Mouse (Mus musculus): ENCODE data around the gene Syt1. TPM values are rescaled to one million over a fixed set of nuclear protein-coding genes. Genes with fewer than 3 reads are reported as not detected.

Syt1 gene
- polyA plus RNA-seq, 1 experiment from 2014 or later: 109 TPM

DNA sequence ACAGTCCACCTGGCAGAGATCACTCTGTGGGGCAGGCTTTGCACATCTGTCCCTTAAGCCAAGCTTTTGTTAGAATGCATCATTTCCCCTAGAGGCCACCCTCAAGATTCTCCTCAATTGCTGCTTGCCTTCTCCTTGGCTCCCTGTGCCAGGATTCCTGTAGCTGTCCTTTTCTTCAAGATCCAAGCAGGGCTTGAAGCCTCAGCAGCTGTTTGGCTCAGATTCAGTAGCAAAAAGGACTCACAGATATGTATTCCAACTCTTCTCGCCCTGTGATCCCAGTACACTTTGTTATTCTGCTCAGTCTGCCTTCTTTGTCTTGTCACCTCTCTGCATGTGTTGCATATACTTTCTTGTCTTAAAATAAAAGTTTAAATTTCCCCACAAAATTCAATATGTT is 206.4 kb downstream of the Syt1 start:
- no peaks in the 10 kb centered on the region for H3K36me3 ChIP-seq (ENCODE audit: control insufficient read depth, insufficient read depth)
- peaks cover 3% of the 10 kb centered on the region; the same call in 1 of the 2 replicates for H3K4me1 ChIP-seq (replicated peaks; ENCODE audit: control insufficient read depth, insufficient read depth, low read length)
- H3K27me3 ChIP-seq (replicated peaks; ENCODE audit: control insufficient read depth, insufficient read depth, low read length): no peaks in the 10 kb centered on the region
- H3K9me3 ChIP-seq (ENCODE audit: control insufficient read depth, low read length): no peaks in the 10 kb centered on the region
- no peak for ATAC-seq
- no peak overlapping the region for H3K9ac ChIP-seq (replicated peaks; ENCODE audit: low read depth, low read length)
- H3K4me2 ChIP-seq (ENCODE audit: low read length): no peak overlapping the region
- H3K27ac ChIP-seq (ENCODE audit: low read length): no peak overlapping the region
- H3K4me3 ChIP-seq (replicated peaks; ENCODE audit: low read length): no peak overlapping the region
- 82% methylated on average over 1 of the region's 1 CpGs for WGBS

DNA sequence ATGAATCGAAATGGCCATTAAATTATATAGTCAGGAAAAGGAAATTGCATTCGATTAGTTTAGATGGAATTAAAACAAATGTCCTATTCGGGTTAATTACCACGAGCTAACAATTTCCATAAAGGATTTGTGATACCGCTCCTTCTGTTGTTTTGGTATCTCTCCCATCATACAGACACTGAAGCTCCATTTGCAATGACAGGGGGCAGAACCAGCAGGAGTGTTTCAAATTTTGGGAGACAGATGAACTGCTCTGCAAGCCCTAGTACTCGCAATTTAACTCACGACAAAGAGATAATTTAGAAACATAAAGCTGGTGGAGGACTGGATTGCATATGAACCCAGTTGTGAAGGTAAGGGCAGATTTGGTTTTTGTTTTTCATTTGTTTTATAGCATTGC is 210.0 kb downstream of the Syt1 start:
- no peak overlapping the region for H3K27ac ChIP-seq (ENCODE audit: low read length)
- WGBS: 69% methylated on average over 7 of the region's 7 CpGs
- H3K27me3 ChIP-seq (replicated peaks; ENCODE audit: control insufficient read depth, insufficient read depth, low read length): no peaks in the 10 kb centered on the region
- H3K4me2 ChIP-seq (ENCODE audit: low read length): no peak overlapping the region
- H3K4me1 ChIP-seq (replicated peaks; ENCODE audit: control insufficient read depth, insufficient read depth, low read length): peaks cover 3% of the 10 kb centered on the region; the same call in 1 of the 2 replicates
- peak; percentile 45; the same call in 1 of the 2 replicates for ATAC-seq
- no peak overlapping the region for H3K4me3 ChIP-seq (replicated peaks; ENCODE audit: low read length)
- no peaks in the 10 kb centered on the region for H3K9me3 ChIP-seq (ENCODE audit: control insufficient read depth, low read length)
- no peak overlapping the region for H3K9ac ChIP-seq (replicated peaks; ENCODE audit: low read depth, low read length)
- no peaks in the 10 kb centered on the region for H3K36me3 ChIP-seq (ENCODE audit: control insufficient read depth, insufficient read depth)

DNA sequence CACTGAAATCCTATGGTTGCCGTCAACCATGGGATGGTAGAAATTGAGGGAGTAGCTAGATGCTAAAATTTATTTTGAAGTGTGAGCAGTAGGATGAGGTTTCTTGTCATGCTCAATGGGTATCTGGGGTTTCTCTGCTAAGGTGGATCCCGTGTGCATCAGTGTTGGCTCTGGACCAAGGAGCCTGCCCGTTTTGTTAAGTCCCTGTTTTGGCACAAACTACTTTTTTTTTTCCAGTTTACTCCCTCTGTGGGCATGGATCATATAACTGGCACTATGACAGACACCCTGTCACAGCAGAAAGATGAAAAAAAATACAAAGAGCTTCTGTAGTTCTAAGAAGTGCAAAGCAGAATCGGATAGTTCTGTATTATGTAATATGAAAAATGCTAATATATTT is 212.0 kb downstream of the Syt1 start:
- ATAC-seq: peak; percentile 10; the same call in 1 of the 2 replicates

DNA sequence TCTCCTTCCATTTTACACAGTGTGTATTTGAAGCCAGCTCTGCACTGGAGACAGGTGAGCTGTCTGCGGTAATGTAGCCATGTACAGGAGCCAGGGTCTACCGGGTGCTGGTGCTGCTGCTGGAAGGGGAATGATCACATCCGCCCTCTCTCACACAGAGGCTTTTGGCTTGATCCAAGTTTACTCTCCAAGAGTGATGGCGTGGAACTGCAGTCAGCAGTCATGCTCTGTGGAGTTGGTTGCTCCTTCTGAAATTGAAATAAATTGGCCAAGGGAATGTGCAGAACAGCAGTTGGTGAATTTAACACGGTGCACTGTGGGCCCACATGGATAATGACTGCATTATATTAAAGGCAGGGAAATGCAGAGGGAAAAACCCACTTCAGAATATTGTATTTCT is 228.0 kb downstream of the Syt1 start:
- Histone ChIP-seq H3K27ac (ENCODE audit: low read length) (no peak overlapping the region), H3K27me3 (replicated peaks; ENCODE audit: control insufficient read depth, insufficient read depth, low read length) (no peaks in the 10 kb centered on the region), H3K4me2 (ENCODE audit: low read length) (no peak overlapping the region), H3K4me1 (replicated peaks; ENCODE audit: control insufficient read depth, insufficient read depth, low read length) (no peaks in the 10 kb centered on the region), H3K9ac (replicated peaks; ENCODE audit: low read depth, low read length) (no peak overlapping the region), H3K4me3 (replicated peaks; ENCODE audit: low read length) (no peak overlapping the region), H3K9me3 (ENCODE audit: control insufficient read depth, low read length) (no peaks in the 10 kb centered on the region), H3K36me3 (ENCODE audit: control insufficient read depth, insufficient read depth) (no peaks in the 10 kb centered on the region)
- WGBS: 77% methylated on average over 5 of the region's 5 CpGs
- peak; percentile 28; the same call in 1 of the 2 replicates for ATAC-seq

More for the DNA sequence above, 212.0 kb downstream of the Syt1 start:
- WGBS: 53% methylated on average over 4 of the region's 4 CpGs
- Histone ChIP-seq H3K4me2 (ENCODE audit: low read length) (no peak overlapping the region), H3K36me3 (ENCODE audit: control insufficient read depth, insufficient read depth) (no peaks in the 10 kb centered on the region), H3K27ac (ENCODE audit: low read length) (no peak overlapping the region), H3K4me1 (replicated peaks; ENCODE audit: control insufficient read depth, insufficient read depth, low read length) (peaks cover 3% of the 10 kb centered on the region; the same call in 1 of the 2 replicates), H3K27me3 (replicated peaks; ENCODE audit: control insufficient read depth, insufficient read depth, low read length) (no peaks in the 10 kb centered on the region), H3K9me3 (ENCODE audit: control insufficient read depth, low read length) (no peaks in the 10 kb centered on the region), H3K9ac (replicated peaks; ENCODE audit: low read depth, low read length) (no peak overlapping the region), H3K4me3 (replicated peaks; ENCODE audit: low read length) (no peak overlapping the region)

DNA sequence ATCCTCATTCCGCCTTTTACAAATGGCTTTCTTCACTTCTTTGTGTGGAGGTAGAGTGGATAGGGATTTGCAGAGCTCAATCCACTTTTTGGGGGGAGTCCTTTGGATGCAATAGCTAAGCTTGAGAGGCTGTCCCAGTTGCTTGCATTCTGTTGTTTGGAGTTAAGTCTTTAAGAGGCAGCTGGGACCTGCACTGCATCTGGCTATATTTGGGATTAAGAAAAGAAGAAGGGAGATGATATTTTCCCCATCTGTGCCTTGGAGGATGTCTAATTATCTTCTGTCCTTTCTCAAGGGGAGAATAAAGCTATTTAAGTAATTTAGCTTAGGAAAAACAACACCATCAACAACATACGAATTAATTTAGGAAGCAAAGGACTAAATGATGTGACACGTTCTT is 230.2 kb downstream of the Syt1 start:
- WGBS: 73% methylated on average over 3 of the region's 3 CpGs
- no peak for ATAC-seq
- H3K4me2 ChIP-seq (ENCODE audit: low read length): no peak overlapping the region
- no peaks in the 10 kb centered on the region for H3K9me3 ChIP-seq (ENCODE audit: control insufficient read depth, low read length)
- no peaks in the 10 kb centered on the region for H3K27me3 ChIP-seq (replicated peaks; ENCODE audit: control insufficient read depth, insufficient read depth, low read length)
- H3K4me3 ChIP-seq (replicated peaks; ENCODE audit: low read length): no peak overlapping the region
- no peaks in the 10 kb centered on the region for H3K36me3 ChIP-seq (ENCODE audit: control insufficient read depth, insufficient read depth)
- no peaks in the 10 kb centered on the region for H3K4me1 ChIP-seq (replicated peaks; ENCODE audit: control insufficient read depth, insufficient read depth, low read length)
- H3K9ac ChIP-seq (replicated peaks; ENCODE audit: low read depth, low read length): no peak overlapping the region
- no peak overlapping the region for H3K27ac ChIP-seq (ENCODE audit: low read length)

DNA sequence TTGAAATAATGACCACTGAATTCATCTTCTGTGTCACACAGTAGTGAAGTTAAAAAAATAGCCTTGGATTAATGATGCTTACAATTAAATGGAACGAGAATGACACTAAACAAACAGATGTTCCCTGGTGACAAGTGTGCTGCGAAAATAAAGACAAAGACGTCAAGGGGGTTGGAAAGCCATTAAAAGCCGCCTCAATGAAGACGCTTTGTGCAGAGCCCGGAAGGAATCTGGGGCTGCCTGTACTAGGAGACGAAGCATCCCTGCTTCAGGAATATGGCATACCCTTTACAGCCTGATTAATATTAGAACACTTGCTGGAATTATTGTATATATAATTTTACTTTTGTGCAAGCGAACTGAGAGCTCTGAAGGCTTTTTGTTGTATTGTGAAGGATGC is 234.0 kb downstream of the Syt1 start:
- Histone ChIP-seq H3K4me3 (replicated peaks; ENCODE audit: low read length) (no peak overlapping the region), H3K9ac (replicated peaks; ENCODE audit: low read depth, low read length) (no peak overlapping the region), H3K9me3 (ENCODE audit: control insufficient read depth, low read length) (no peaks in the 10 kb centered on the region), H3K4me1 (replicated peaks; ENCODE audit: control insufficient read depth, insufficient read depth, low read length) (no peaks in the 10 kb centered on the region), H3K27ac (ENCODE audit: low read length) (no peak overlapping the region), H3K4me2 (ENCODE audit: low read length) (no peak overlapping the region), H3K36me3 (ENCODE audit: control insufficient read depth, insufficient read depth) (no peaks in the 10 kb centered on the region), H3K27me3 (replicated peaks; ENCODE audit: control insufficient read depth, insufficient read depth, low read length) (no peaks in the 10 kb centered on the region)
- no peak for ATAC-seq
- 26% methylated on average over 8 of the region's 8 CpGs for WGBS

DNA sequence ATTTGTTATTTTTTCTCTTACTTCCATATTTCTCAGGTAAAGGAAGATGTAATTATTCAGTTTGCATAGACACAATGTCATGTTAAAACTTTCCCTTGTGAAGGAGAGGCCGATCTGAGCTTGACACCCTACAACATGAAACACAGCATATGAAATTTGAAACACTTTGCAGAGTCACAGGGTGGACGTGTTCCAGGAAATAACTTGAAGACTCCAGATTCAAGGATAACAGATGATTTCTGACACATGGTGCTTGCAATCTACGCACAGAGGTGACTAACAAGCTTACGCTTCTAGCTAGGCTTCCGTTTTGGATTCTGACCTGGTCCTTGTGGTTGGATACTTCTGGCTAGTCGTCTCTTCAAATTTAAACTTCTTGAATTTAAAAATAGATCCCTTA is 239.7 kb downstream of the Syt1 start:
- Histone ChIP-seq H3K4me3 (replicated peaks; ENCODE audit: low read length) (no peak overlapping the region), H3K27ac (ENCODE audit: low read length) (no peak overlapping the region), H3K4me2 (ENCODE audit: low read length) (no peak overlapping the region), H3K4me1 (replicated peaks; ENCODE audit: control insufficient read depth, insufficient read depth, low read length) (no peaks in the 10 kb centered on the region), H3K36me3 (ENCODE audit: control insufficient read depth, insufficient read depth) (no peaks in the 10 kb centered on the region), H3K27me3 (replicated peaks; ENCODE audit: control insufficient read depth, insufficient read depth, low read length) (no peaks in the 10 kb centered on the region), H3K9me3 (ENCODE audit: control insufficient read depth, low read length) (no peaks in the 10 kb centered on the region), H3K9ac (replicated peaks; ENCODE audit: low read depth, low read length) (no peak overlapping the region)
- ATAC-seq: no peak
- WGBS: 80% methylated on average over 6 of the region's 6 CpGs

DNA sequence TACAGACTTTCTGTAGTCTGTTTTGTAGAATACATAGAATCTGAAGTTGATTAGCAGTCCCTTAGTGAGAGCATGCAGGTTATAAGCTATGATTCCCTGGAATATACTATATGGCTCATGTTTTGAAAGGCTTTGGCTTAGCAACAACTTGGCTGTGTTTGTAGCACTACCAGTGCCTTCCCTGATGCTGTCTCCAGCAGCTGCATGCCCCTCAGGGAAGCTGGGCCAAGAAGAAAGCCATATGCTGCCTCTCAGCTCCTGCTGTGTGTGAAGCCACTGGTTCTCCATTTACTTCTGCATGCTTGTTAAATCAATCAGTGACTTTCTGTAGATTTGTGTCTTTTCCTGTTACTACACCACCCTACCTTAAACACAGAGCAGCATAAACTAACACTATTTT is 245.2 kb downstream of the Syt1 start:
- Histone ChIP-seq H3K9me3 (ENCODE audit: control insufficient read depth, low read length) (no peaks in the 10 kb centered on the region), H3K36me3 (ENCODE audit: control insufficient read depth, insufficient read depth) (no peaks in the 10 kb centered on the region), H3K4me1 (replicated peaks; ENCODE audit: control insufficient read depth, insufficient read depth, low read length) (0 out of 2 replicates have a peak, but pooled peaks cover 2% of the 10 kb centered on the region), H3K4me3 (replicated peaks; ENCODE audit: low read length) (no peak overlapping the region), H3K27me3 (replicated peaks; ENCODE audit: control insufficient read depth, insufficient read depth, low read length) (no peaks in the 10 kb centered on the region), H3K27ac (ENCODE audit: low read length) (no peak overlapping the region), H3K4me2 (ENCODE audit: low read length) (no peak overlapping the region), H3K9ac (replicated peaks; ENCODE audit: low read depth, low read length) (no peak overlapping the region)
- ATAC-seq: no peak

DNA sequence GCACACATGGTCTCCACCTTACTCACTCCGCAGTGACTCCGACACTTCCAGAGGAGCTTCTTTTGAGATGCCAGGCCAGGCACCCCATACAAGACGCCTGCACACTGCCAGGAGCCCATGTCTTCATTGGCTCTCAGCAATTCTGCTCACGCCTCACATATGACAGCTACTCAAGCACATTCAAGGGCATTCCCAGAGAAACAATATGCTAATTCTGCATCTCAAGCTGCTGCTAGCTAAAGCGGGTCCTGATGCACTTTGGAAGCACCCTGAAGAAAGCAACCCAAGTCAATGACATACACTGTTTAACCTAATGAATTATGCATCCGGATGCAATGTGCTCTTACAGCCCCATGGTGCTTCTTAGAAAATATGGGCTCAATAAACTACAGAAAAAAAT is 247.1 kb downstream of the Syt1 start:
- Histone ChIP-seq H3K4me2 (ENCODE audit: low read length) (no peak overlapping the region), H3K9me3 (ENCODE audit: control insufficient read depth, low read length) (no peaks in the 10 kb centered on the region), H3K27ac (ENCODE audit: low read length) (no peak overlapping the region), H3K4me3 (replicated peaks; ENCODE audit: low read length) (no peak overlapping the region), H3K4me1 (replicated peaks; ENCODE audit: control insufficient read depth, insufficient read depth, low read length) (0 out of 2 replicates have a peak, but pooled peaks cover 2% of the 10 kb centered on the region), H3K36me3 (ENCODE audit: control insufficient read depth, insufficient read depth) (no peaks in the 10 kb centered on the region), H3K27me3 (replicated peaks; ENCODE audit: control insufficient read depth, insufficient read depth, low read length) (no peaks in the 10 kb centered on the region), H3K9ac (replicated peaks; ENCODE audit: low read depth, low read length) (no peak overlapping the region)
- ATAC-seq: peak; percentile 81
- 60% methylated on average over 6 of the region's 6 CpGs for WGBS

DNA sequence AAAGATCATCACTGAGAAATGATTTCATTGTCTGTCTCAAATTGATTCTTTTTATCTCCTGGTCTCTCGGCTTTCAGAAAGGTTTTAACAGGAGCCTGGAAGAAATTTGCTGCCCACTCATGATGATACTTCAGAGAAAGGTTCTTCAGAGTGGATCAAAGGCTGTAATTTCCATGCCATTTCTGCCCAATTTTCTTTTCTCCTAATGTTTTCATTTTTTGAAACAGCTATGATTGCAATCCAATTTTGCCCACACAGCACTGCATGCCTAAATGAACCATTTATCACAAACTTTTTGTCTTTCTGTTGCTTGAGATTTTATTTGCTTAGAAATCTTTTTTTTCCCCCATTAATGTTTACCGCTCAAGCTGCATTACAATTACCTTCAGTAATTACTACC is 257.5 kb downstream of the Syt1 start:
- Histone ChIP-seq H3K27ac (ENCODE audit: low read length) (no peak overlapping the region), H3K36me3 (ENCODE audit: control insufficient read depth, insufficient read depth) (no peaks in the 10 kb centered on the region), H3K9me3 (ENCODE audit: control insufficient read depth, low read length) (no peaks in the 10 kb centered on the region), H3K4me1 (replicated peaks; ENCODE audit: control insufficient read depth, insufficient read depth, low read length) (no peaks in the 10 kb centered on the region), H3K4me3 (replicated peaks; ENCODE audit: low read length) (no peak overlapping the region), H3K9ac (replicated peaks; ENCODE audit: low read depth, low read length) (no peak overlapping the region), H3K27me3 (replicated peaks; ENCODE audit: control insufficient read depth, insufficient read depth, low read length) (no peaks in the 10 kb centered on the region), H3K4me2 (ENCODE audit: low read length) (no peak overlapping the region)
- WGBS: 66% methylated on average over 2 of the region's 2 CpGs
- ATAC-seq: no peak

Measured in forebrain, embryonic 16.5 days (tissue).